Mouse (Mus musculus) heart, embryonic 10.5 days (tissue): ENCODE measurements around the gene Bloc1s2. TPM values are rescaled to one million over a fixed set of nuclear protein-coding genes. Genes with fewer than 3 reads are reported as not detected.
"Not testable (repeated sequence)": the region's sequence is repeated elsewhere in the genome, so short reads cannot be mapped to it uniquely, and the experiment has no call there.

ENCODE experiments used
- DNase-seq: peaks from one replicate; pipeline ENCODE4 v3.0.0-alpha.2; 2017; ENCODE audit warnings: low spot score
- H3K27ac ChIP-seq: fragments of 300-500 bp; sonication (generic); 2 replicates; pipeline ENCODE4 v1.5.1; 2016; ENCODE audit warnings: mild to moderate bottlenecking
- H3K27me3 ChIP-seq: fragments of 300-500 bp; sonication (generic); 2 replicates; pipeline ENCODE4 v1.6.1; 2016; ENCODE audit warnings: mild to moderate bottlenecking; ENCODE audit not compliant: poor library complexity, insufficient read depth, severe bottlenecking
- H3K36me3 ChIP-seq: fragments of 300-500 bp; sonication (generic); 2 replicates; pipeline ENCODE4 v1.6.1; 2016; ENCODE audit warnings: mild to moderate bottlenecking, moderate library complexity
- H3K4me1 ChIP-seq: fragments of 300-500 bp; sonication (generic); 2 replicates; pipeline ENCODE4 v1.6.1; 2016; ENCODE audit warnings: mild to moderate bottlenecking
- H3K4me3 ChIP-seq: fragments of 300-500 bp; sonication (generic); 2 replicates; pipeline ENCODE4 v1.5.1; 2016; ENCODE audit warnings: mild to moderate bottlenecking, moderate library complexity
- H3K9me3 ChIP-seq: fragments of 300-500 bp; sonication (generic); 2 replicates; pipeline ENCODE4 v1.6.1; 2016; ENCODE audit warnings: mild to moderate bottlenecking, moderate library complexity
- WGBS: fragments of 180-500 bp; shearing (Covaris S2); methylation state at CpG from one replicate; pipeline ENCODE4 v1.1.7; 2016; 5-methylcytosine and 5-hydroxymethylcytosine counted together
- polyA plus RNA-seq: library from polyadenylated mRNA; unstranded; fragments of >200 nt; fragmentation: Nextera tagmentation; extraction: Ambion mirVana; gene quantifications from 2 replicates; pipeline ENCODE4 v1.2.1, GENCODE M21; 2016

The Bloc1s2 gene
- polyA plus RNA-seq, 1 experiment from 2014 or later, result 91.3 TPM

- Histone ChIP-seq H3K9me3 (no peaks in the 10 kb centered on the region), H3K4me3 (no peak overlapping the region), H3K4me1 (peaks cover 13% of the 10 kb centered on the region), H3K27ac (no peak overlapping the region), H3K36me3 (peaks cover 5% of the 10 kb centered on the region; the same call in 1 of the 2 replicates), H3K27me3 (peaks cover 21% of the 10 kb centered on the region; the same call in 1 of the 2 replicates)
- WGBS, result 66% methylated on average over 2 of the region's 2 CpGs
- DNase-seq, result peak; percentile 54
These were observed 2.7 kb upstream of the Bloc1s2 start for GRCm38 (mm10) chr19:44148991-44149390.

- DNase-seq, result peak; percentile 60
- H3K27me3 ChIP-seq, result peaks cover 18% of the 10 kb centered on the region; the same call in 1 of the 2 replicates
- 17% methylated on average over 2 of the region's 2 CpGs for WGBS
- no peak overlapping the region for H3K27ac ChIP-seq
- no peaks in the 10 kb centered on the region for H3K9me3 ChIP-seq
- H3K36me3 ChIP-seq, result peaks cover 11% of the 10 kb centered on the region
- H3K4me3 ChIP-seq, result no peak overlapping the region
- H3K4me1 ChIP-seq, result peaks cover 13% of the 10 kb centered on the region
These were observed 2.1 kb upstream of the Bloc1s2 start for GRCm38 (mm10) chr19:44148345-44148744.

GRCm38 (mm10) chr19:44146951-44147350, 705 bp upstream of the Bloc1s2 start:
- H3K27me3 ChIP-seq, result peaks cover 13% of the 10 kb centered on the region; the same call in 1 of the 2 replicates
- peaks cover 25% of the 10 kb centered on the region for H3K36me3 ChIP-seq
- no peaks in the 10 kb centered on the region for H3K9me3 ChIP-seq
- H3K27ac ChIP-seq, result no peak overlapping the region
- WGBS, result 92% methylated on average over 8 of the region's 8 CpGs
- peak; percentile 51 for DNase-seq
- H3K4me3 ChIP-seq, result no peak overlapping the region
- H3K4me1 ChIP-seq, result peaks cover 13% of the 10 kb centered on the region

GRCm38 (mm10) chr19:44146568-44146879, 278 bp upstream of the Bloc1s2 start:
- no peak for DNase-seq
- H3K4me1 ChIP-seq, result peaks cover 13% of the 10 kb centered on the region
- H3K4me3 ChIP-seq, result peak overlapping the region; percentile 65
- peaks cover 12% of the 10 kb centered on the region; the same call in 1 of the 2 replicates for H3K27me3 ChIP-seq
- peak overlapping the region; percentile 83 for H3K27ac ChIP-seq
- no peaks in the 10 kb centered on the region for H3K9me3 ChIP-seq
- H3K36me3 ChIP-seq, result peaks cover 29% of the 10 kb centered on the region
- WGBS, result 64% methylated on average over 9 of the region's 9 CpGs

- H3K27me3 ChIP-seq, result peaks cover 10% of the 10 kb centered on the region; the same call in 1 of the 2 replicates
- H3K4me3 ChIP-seq, result no peak overlapping the region
- no peak overlapping the region for H3K27ac ChIP-seq
- 85% methylated on average over 9 of the region's 9 CpGs for WGBS
- H3K4me1 ChIP-seq, result peaks cover 13% of the 10 kb centered on the region
- no peaks in the 10 kb centered on the region for H3K9me3 ChIP-seq
- peak; percentile 66 for DNase-seq
- peaks cover 46% of the 10 kb centered on the region for H3K36me3 ChIP-seq
These were observed 1.9 kb downstream of the Bloc1s2 start for GRCm38 (mm10) chr19:44144366-44144765.

GRCm38 (mm10) chr19:44135960-44136485, 10.2 kb downstream of the Bloc1s2 start:
- Histone ChIP-seq H3K9me3 (no peaks in the 10 kb centered on the region), H3K4me3 (peak overlapping the region; percentile 87), H3K4me1 (peaks cover 8% of the 10 kb centered on the region; the same call in 1 of the 2 replicates), H3K36me3 (peaks cover 38% of the 10 kb centered on the region), H3K27me3 (no peaks in the 10 kb centered on the region), H3K27ac (peak overlapping the region; percentile 67; the same call in 1 of the 2 replicates)
- WGBS, result 19% methylated on average over 7 of the region's 7 CpGs
- no peak for DNase-seq

GRCm38 (mm10) chr19:44135072-44135959, 10.9 kb downstream of the Bloc1s2 start, which contains the start of gene Cwf19l1:
Cwf19l1 (minus strand) TSS chr19:44135876.
- Histone ChIP-seq H3K27me3 (no peaks in the 10 kb centered on the region), H3K4me1 (peaks cover 8% of the 10 kb centered on the region; the same call in 1 of the 2 replicates), H3K9me3 (no peaks in the 10 kb centered on the region), H3K4me3 (peak within 1 kb of the TSS; percentile 87), H3K27ac (peak within 1 kb of the TSS; percentile 98), H3K36me3 (peaks cover 41% of the 10 kb centered on the region)
- WGBS, result under 1% methylated on average over 45 of the region's 45 CpGs
- peak; percentile 93 for DNase-seq

- Histone ChIP-seq H3K36me3 (peaks cover 45% of the 10 kb centered on the region), H3K27ac (no peak overlapping the region), H3K27me3 (no peaks in the 10 kb centered on the region), H3K4me1 (peaks cover 8% of the 10 kb centered on the region; the same call in 1 of the 2 replicates), H3K9me3 (no peaks in the 10 kb centered on the region), H3K4me3 (no peak overlapping the region)
- no peak for DNase-seq
- WGBS, result 92% methylated on average over 5 of the region's 5 CpGs
These were observed 13.3 kb downstream of the Bloc1s2 start for GRCm38 (mm10) chr19:44132917-44133316.

GRCm38 (mm10) chr19:44128560-44128959, 17.7 kb downstream of the Bloc1s2 start:
- 93% methylated on average over 2 of the region's 2 CpGs for WGBS
- DNase-seq, result no peak
- no peaks in the 10 kb centered on the region for H3K9me3 ChIP-seq
- H3K4me3 ChIP-seq, result no peak overlapping the region
- no peaks in the 10 kb centered on the region for H3K27me3 ChIP-seq
- H3K36me3 ChIP-seq, result peaks cover 80% of the 10 kb centered on the region
- H3K27ac ChIP-seq, result no peak overlapping the region
- H3K4me1 ChIP-seq, result no peaks in the 10 kb centered on the region

- Histone ChIP-seq H3K27me3 (no peaks in the 10 kb centered on the region), H3K27ac (no peak overlapping the region), H3K36me3 (peaks cover 87% of the 10 kb centered on the region), H3K9me3 (no peaks in the 10 kb centered on the region), H3K4me1 (no peaks in the 10 kb centered on the region), H3K4me3 (no peak overlapping the region)
- 96% methylated on average over 10 of the region's 10 CpGs for WGBS
- DNase-seq, result no peak
These were observed 18.3 kb downstream of the Bloc1s2 start for GRCm38 (mm10) chr19:44127729-44128497.

- no peak overlapping the region for H3K4me3 ChIP-seq
- H3K4me1 ChIP-seq, result no peaks in the 10 kb centered on the region
- no peaks in the 10 kb centered on the region for H3K27me3 ChIP-seq
- WGBS, result 92% methylated on average over 7 of the region's 7 CpGs
- DNase-seq, result peak; percentile 63
- peaks cover 84% of the 10 kb centered on the region for H3K36me3 ChIP-seq
- no peaks in the 10 kb centered on the region for H3K9me3 ChIP-seq
- H3K27ac ChIP-seq, result no peak overlapping the region
These were observed 25.1 kb downstream of the Bloc1s2 start for GRCm38 (mm10) chr19:44121137-44121536.

- H3K36me3 ChIP-seq, result peaks cover 82% of the 10 kb centered on the region
- H3K27me3 ChIP-seq, H3K4me3 ChIP-seq, H3K9me3 ChIP-seq, H3K4me1 ChIP-seq, H3K27ac ChIP-seq: not testable (repeated sequence)
- WGBS, result 88% methylated on average over 9 of the region's 9 CpGs
- peak; percentile 50 for DNase-seq
These were observed 25.6 kb downstream of the Bloc1s2 start for GRCm38 (mm10) chr19:44120686-44121085.
